Mouse (Mus musculus): ENCODE data around the gene Aebp2.
"Not testable (repeated sequence)": the region's sequence is repeated elsewhere in the genome, so short reads cannot be mapped to it uniquely, and the experiment has no call there.

Gene Aebp2

GRCm38 (mm10) chr6:140656991-140657390 is 34.5 kb downstream of the Aebp2 start:
- DNase-seq, result no peak

- DNase-seq, result no peak
Observed at GRCm38 (mm10) chr6:140657920-140658522, 35.6 kb downstream of the Aebp2 start.

GRCm38 (mm10) chr6:140661111-140661510 is 38.6 kb downstream of the Aebp2 start:
- no peak for DNase-seq

DNA sequence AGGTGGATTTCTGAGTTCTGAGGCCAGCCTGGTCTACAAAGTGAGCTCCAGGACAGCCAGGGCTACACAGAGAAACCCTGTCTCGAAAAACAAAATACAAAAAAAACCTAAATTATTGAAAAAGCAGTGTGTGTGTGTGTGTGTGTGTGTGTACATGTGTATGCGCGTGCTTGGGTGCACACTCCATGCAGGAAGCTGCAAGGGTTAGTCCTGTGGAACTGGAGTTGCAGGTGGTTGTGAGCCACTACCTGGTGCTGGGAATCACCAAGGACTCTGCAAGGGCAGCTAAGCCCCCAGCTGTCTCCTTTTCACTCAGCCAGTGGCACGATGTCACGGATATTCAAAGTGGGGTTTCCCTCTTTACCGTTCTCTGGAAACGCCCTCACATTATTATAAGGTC is 39.3 kb downstream of the Aebp2 start:
- no peak for DNase-seq

DNA sequence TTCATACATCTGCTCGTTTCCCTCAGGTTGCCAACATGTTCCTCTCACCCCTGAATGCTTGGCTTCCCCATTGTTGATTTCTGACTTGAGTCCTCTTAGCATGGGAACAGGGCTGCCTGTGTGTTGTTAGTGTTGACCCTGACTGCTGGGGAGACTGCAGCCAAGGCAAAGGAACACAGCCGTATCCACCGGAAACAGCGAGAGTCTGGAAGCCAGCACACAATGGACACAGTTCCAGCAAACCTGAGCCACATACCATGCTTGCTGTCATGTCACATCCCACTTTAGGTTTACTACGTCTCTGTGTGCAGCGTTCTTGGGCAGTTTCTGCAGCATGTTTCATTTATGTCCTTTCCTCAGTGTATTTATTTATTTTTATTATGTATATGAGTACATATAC is 39.8 kb downstream of the Aebp2 start:
- no peak for DNase-seq

DNA sequence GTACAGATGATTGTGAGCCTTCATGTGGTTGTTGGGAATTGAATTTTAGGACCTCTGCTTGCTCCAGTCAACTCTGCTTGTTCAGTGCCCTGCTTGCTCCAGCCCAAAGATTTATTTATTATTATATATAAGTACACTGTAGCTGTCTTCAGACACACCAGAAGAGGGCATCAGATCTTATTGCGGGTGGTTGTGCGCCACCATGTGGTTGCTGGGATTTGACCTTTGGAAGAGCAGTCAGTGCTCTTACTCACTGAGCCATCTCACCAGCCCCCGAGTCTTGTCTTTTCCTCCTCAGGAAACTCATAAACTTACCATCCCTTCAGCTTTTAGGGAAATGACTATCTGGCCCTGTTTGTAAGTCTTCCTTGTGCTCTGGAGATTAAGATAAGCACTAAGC is 40.2 kb downstream of the Aebp2 start:
- DNase-seq, result not testable (repeated sequence)

GRCm38 (mm10) chr6:140664611-140665010 is 42.1 kb downstream of the Aebp2 start:
- DNase-seq, result no peak

DNA sequence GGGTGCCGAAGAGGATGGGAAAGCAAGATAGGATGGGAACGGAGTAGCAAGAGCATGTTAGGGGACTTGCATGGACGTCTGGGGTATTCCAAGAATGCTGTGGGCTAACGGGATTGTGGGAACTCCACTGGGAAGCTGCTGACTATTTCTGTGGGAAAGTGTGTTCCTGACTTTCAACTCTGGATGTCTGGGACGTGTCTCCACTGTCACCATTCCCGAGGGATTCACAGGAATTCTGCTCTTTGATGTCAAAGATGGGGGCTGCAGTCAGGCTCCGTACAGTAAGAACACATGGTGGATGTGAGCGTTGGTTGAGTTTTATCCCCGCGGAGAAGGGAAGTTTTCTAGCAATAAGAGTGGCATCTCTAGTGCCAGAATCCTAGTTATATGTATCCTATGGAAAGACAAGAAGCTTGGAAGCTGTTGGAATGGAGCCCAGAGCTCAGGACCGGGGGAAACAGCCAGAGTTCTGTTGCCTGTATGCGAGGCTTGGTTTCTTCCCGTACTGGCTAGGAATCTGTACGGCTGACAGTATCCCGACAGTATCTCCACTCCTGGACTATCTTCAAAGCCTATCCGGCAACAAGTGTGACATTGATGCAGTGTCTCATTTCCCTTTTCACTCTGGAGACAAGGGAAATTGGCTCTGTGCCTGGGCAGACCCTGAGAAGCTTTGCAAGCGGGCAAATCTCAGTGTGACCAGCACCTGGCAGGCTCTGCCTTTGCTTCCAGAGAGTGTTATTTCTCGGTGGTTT is 44.2 kb downstream of the Aebp2 start:
- DNase-seq, result peak in 1 of 2 experiments; percentile 33

DNA sequence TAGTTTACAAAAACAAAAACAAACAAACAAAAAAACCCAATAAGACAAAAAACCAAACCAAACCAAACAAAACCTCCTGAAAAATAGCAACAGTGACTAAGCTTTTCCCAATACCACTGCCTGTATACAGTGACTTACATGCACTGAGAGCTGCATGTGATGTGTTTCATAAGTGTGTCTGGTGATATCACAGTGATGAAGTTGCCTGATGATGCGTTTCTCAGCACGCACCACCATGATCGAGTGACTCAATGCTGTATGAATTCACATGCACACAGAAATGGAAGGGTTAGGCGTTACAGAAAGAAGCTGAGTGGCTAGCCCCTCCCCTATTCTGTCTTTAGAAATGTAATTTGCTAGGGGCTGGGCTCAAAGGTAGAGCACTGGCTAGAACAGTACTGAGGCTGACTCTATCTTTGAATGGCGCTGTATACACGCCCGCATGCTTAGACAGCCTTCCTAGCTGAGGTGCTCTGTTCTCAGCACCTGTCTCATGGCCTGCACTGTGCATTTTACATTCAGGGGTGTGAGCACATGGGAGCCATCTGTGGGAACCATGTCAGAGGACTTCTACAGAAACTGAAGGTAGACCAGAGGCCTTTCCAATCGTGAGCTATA is 44.9 kb downstream of the Aebp2 start:
- no peak for DNase-seq

GRCm38 (mm10) chr6:140674414-140674813 is 52.0 kb downstream of the Aebp2 start:
- no peak for DNase-seq

DNA sequence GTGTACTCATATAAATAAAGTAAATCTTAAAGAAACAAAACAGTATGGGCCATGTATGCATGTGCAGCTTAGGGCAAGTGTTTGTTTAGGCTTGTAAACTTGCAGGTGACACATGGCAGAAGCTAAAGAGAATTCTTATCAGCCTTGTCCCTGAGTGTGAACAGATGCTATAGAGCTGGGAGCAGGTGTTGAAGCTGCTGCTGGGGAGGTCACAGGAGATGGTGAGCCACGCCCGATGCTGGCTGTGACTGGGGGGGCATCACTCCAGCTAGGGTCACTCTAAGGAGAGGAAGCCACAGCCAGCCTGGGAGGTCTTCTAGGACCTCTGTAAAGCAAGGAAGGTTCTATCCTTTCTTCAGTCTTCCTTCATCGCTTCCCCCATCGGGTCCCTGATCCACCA is 53.6 kb downstream of the Aebp2 start:
- DNase-seq, result no peak

DNA sequence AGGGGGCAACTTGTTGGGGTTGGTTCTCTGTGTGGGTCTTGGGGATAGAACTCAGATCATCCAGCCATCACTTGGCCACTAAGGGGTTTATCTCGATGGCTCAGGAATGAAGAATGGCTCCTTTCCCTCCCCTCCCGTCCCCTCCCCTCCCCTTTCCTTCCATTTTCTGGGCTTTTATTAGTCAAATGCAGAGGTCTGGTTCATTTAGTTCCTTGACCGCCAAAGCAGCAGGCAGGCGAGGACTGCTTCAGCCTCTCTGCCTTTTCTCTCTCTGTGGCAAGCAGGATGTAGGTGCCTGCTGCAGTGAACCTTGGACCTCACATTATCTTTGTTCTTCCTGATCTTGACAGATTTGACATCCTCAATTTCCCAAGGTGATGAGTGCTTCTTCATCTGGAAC is 54.6 kb downstream of the Aebp2 start:
- no peak for DNase-seq

DNA sequence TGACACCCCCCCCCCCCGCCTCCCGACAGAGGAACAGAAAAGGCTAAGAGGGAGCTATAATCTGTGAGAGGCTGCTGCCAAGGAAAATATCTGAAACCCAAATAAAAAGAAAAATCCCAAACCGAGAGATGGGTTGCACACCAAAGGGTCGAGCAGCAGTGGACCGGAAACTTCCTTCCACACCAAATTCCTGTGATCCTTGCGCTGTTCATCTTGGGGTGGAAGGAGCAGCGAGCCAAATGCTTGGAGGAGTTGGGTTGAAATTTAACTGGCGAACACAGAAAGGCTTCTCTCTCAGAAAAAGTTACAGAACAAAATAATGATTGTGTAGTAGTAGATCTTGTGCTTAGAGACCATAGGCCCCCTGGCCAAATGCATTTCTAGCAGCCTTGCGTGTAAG is 55.5 kb downstream of the Aebp2 start:
- DNase-seq, result no peak

DNA sequence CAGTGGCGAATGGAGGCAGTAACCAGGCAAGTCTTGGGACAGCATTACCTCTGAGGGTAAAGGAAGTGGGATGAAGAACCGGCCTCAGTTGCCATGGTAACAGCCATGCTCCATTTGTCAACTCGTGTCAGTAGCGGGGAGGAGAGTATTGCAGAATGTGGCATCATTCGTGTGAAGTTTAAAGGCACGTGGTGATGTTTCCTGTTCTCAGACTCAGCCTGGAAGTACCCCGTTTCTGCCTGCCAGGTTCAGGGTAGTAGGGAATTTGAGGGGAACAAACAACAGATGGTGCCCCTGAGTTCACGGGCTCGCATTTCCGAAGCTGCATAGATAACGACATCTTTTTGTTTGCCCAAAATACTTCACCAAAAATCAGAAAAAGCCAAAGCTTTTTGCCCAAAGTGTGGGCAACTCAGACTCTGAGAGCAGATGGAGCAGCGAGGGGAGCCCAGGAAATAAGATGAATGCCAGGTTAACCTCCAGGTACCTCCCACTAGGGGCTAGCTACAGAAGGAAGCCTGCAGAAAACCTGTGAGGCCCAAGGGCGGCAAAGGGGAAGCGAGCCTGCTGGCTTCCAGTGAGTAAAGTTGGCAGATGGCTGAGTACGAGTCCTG is 56.3 kb downstream of the Aebp2 start:
- DNase-seq, result peak; percentile 15 to 32

GRCm38 (mm10) chr6:140680713-140681112 is 58.2 kb downstream of the Aebp2 start:
- DNase-seq, result no peak

DNA sequence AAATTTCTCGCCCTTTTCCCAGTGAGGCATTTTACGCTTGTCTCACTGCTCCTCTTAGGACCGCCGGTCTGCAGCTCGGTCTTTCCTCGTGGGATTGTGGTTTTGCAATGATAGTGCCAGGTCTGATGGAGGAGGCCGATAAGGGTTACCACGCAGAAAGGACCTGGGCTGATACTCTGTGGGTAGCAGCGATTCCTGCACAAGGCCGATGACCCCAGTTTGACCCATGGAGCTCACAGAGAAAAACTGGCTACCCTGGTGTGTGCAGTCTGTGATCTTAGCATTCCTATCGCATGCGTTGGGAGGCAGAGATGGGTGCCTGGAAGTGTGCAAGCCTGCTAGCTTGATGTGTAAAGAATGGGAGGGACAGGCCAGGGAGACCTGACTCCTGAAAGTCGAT is 60.4 kb downstream of the Aebp2 start:
- DNase-seq, result no peak

DNA sequence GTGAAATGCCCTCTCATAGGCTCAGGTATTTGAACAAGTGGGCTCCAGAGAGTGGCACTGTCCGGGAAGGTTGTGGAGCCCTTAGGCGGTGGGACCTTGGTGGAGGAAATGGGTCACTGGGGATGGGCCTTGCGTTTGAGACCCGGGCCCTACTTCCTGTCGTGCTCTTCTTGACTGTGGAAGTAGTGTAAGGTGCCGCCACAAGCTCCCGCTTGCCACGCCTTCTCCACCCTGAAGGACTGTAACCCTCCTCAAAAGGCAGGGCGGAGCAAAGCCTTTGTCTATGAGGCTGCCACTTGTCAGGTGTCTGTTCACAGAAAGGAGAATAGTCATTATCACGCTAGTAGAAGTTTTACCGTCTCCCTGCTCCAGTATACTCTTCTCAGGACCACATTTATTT is 61.9 kb downstream of the Aebp2 start:
- no peak for DNase-seq

DNA sequence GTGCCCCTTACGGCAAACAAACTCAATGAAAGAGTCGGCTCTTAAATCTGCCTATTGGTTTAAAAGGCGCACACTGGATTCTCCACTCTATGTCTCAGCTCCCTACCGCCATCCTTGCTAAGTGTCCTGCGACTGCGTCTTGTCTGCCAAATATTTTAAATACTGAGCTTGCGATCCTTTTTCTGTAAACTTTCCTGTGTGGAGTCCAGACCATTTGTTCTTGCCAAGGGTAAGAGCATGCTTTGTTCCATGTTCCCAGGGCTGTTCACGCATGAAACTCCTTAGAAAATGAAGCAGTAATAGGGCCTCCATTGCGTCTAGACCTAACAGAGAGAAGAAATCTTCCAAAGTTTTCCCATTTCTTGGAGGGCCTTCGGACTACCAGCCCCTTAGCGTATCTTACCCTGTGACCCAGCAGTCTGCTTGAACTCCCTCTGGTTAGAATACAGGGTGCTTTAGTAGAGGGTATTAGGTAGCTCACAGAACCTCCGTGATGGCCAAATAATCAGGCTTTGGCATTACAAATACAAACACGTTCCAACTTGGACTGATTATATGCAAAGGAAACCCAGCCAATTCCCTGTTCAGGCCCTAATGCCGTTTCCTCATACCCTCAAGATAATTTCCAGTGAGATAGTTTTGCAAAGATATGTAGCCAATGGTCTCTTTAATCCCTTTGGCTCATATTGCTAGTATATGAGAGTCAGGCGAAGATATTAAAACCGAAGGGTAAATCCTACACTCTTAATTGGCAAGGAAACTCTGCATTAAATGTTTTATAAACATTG is 67.3 kb downstream of the Aebp2 start:
- no peak for DNase-seq

- no peak for DNase-seq
Observed at GRCm38 (mm10) chr6:140692160-140692559, 69.7 kb downstream of the Aebp2 start.

GRCm38 (mm10) chr6:140696192-140696879 is 73.9 kb downstream of the Aebp2 start:
- no peak for DNase-seq

DNA sequence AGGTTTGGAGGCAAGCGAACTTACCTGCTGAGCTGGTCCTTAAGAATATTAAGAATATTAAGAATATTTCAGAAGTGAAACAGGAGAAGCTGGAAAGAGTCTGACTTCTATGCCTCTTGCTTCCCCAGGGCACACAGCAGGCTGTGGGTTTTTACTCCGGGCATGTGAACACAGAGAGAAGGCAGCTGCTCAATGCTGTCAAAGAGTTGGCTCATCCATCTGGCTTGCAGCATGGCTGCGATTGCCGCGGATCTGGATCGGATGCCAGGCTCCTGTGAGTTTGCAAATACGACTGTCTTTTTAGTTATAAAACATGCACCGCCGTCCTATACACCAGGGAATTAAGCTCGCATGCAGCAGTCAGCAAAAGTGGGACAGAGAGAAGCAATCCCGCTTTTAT is 75.5 kb downstream of the Aebp2 start:
- peak; percentile 16 to 37 for DNase-seq

DNA sequence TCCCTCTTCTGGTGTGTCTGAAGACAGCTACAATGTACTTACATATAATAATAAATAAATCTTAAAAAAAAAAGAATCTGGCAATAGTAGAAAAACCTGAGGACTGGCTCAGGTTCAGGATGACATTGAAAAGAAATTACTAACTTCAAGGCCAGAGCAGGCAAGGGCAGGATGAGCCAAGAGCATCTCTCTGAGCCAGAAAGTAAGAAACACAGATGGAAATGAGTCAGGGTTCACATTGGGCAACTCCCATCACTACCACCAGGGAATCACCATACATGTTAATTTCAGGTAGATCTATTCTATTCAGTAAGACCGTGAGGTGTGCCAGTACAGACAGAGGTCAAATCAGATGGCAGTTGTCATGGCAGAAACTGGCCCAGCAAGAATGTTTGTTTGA is 76.1 kb downstream of the Aebp2 start:
- no peak for DNase-seq

All from lung, adult 18-20 months (tissue).